Mouse (Mus musculus): ENCODE data around the gene Scaf1.

DNA sequence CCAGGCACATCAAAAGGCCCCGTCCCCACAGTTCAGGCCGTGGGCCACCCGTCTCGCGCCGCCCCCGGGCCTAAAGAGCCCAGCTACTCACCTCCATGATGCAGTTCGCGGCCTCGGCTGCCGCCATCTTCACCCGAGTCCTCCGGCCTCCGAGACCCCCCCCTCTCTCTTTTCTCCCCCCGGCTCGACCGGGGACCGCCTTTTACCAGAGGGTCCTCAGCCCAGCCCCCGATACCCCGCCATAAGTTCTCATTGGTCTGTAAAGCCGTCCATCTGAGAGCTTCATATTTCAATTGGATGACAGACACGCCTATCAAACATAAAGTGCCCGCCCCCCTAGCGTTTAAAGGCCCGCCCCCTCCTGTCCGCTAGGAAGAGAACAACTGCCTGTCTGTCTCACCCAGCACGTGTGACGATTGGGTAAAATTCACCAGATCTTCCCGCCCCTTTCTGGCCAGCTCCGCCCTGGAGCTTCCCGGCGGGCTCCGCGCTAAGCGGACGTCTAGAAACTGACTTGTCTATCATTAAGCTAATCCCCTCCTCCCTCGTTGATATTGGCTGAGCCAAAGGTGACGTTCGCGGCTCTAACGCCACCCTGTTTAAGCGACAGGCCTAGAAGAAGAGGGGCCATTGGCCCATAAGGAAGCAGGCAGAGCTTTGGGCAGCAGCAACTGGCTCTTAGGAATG is 29.8 kb downstream of the Scaf1 start, which contains the start of gene Prmt1:
- TF ChIP-seq CTCF (IDR thresholded peaks at IDR 0.05; ENCODE audit: control insufficient read depth, insufficient read depth, low read length): no peak
- no peak; the same call in 1 of the 2 replicates for TF ChIP-seq POLR2A (IDR thresholded peaks at IDR 0.05; ENCODE audit: borderline replicate concordance, control insufficient read depth, low read depth, low read length)
